Mouse (Mus musculus): ENCODE measurements at regions not wholly inside any gene's neighbourhood (a gene's known extent, or its start where the extent isn't known, plus 50 kb on each side); places are given as distances from the start of the nearest gene placed in this dataset.

DNA sequence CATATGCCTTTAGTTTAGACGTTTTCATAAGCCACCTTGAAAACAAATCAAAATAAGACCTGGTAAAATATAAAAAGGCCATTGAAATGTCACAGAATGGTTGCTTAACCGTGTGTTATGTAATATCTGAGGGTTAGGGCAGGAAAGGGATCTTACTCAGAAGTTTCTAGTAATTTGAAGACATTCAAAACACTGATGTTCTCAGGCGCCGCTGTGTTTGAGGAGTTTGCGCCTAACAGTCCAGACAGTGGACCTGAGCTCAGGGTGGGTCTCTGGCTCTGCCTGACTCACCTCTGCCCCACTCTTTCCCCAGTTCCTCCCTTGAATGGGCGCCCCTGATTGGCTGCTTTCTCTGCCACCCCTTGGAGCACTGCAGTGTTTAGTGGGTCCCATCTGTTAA lies 125.2 kb downstream of the Slc38a4 start:
- Histone ChIP-seq H3K27me3 (ENCODE audit: insufficient read depth, low read length) (no peaks in the 10 kb centered on the region), H3K36me3 (ENCODE audit: insufficient read depth) (no peaks in the 10 kb centered on the region), H3K27ac (ENCODE audit: low read depth) (no peak overlapping the region), H3K4me3 (ENCODE audit: low read depth, low read length) (no peak overlapping the region), H3K9me3 (ENCODE audit: low read depth, low read length) (no peaks in the 10 kb centered on the region), H3K4me1 (ENCODE audit: insufficient read depth) (no peaks in the 10 kb centered on the region; the same call in 1 of the 2 replicates), H3K4me2 (no peak overlapping the region), H3K9ac (no peak overlapping the region)
- ATAC-seq (ENCODE audit: insufficient read depth) (no peak), DNase-seq (no peak)
- WGBS = 74% methylated on average over 6 of the region's 6 CpGs
- TF ChIP-seq CTCF (IDR thresholded peaks at IDR 0.05; ENCODE audit: low read depth) = no peak

DNA sequence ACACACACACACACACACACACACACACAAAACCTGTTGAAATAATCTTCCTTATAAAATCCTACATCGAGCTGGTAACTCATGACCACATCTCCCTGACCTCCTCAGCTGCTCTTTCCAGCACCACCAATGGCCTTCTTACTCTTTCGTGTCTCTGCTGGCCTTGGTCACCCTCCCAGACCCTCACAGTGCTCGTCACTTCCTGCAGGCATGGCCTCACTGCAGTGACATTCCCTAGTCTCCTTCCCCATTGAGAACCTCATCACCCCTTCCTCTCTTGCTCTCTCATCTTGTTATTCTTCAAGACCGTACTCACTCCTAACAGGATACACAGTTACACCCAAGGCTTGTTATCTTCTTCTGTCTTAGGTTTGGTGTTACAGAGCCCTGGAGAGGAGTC lies 126.0 kb downstream of the Slc38a4 start:
- no peaks in the 10 kb centered on the region; the same call in 1 of the 2 replicates for H3K4me1 ChIP-seq (ENCODE audit: insufficient read depth)
- ATAC-seq (ENCODE audit: insufficient read depth) = no peak

GRCm38 (mm10) chr15:96928692-96929091 lies 127.1 kb downstream of the Slc38a4 start:
- TF ChIP-seq CTCF (IDR thresholded peaks at IDR 0.05; ENCODE audit: low read depth) = no peak
- Histone ChIP-seq H3K36me3 (ENCODE audit: insufficient read depth) (no peaks in the 10 kb centered on the region), H3K9me3 (ENCODE audit: low read depth, low read length) (no peaks in the 10 kb centered on the region), H3K9ac (no peak overlapping the region), H3K27me3 (ENCODE audit: insufficient read depth, low read length) (no peaks in the 10 kb centered on the region), H3K4me2 (no peak overlapping the region), H3K4me3 (ENCODE audit: low read depth, low read length) (no peak overlapping the region), H3K27ac (ENCODE audit: low read depth) (no peak overlapping the region), H3K4me1 (ENCODE audit: insufficient read depth) (no peaks in the 10 kb centered on the region; the same call in 1 of the 2 replicates)
- no peak for ATAC-seq (ENCODE audit: insufficient read depth)
- 58% methylated on average over 4 of the region's 4 CpGs for WGBS
- no peak for DNase-seq

More for the DNA sequence above, 126.0 kb downstream of the Slc38a4 start:
- Histone ChIP-seq H3K36me3 (ENCODE audit: insufficient read depth) (no peaks in the 10 kb centered on the region), H3K9ac (no peak overlapping the region), H3K27ac (ENCODE audit: low read depth) (no peak overlapping the region), H3K4me2 (no peak overlapping the region), H3K27me3 (ENCODE audit: insufficient read depth, low read length) (no peaks in the 10 kb centered on the region), H3K4me3 (ENCODE audit: low read depth, low read length) (no peak overlapping the region), H3K9me3 (ENCODE audit: low read depth, low read length) (no peaks in the 10 kb centered on the region)
- no peak for TF ChIP-seq CTCF (IDR thresholded peaks at IDR 0.05; ENCODE audit: low read depth)
- 68% methylated on average over 4 of the region's 4 CpGs for WGBS
- DNase-seq = no peak

DNA sequence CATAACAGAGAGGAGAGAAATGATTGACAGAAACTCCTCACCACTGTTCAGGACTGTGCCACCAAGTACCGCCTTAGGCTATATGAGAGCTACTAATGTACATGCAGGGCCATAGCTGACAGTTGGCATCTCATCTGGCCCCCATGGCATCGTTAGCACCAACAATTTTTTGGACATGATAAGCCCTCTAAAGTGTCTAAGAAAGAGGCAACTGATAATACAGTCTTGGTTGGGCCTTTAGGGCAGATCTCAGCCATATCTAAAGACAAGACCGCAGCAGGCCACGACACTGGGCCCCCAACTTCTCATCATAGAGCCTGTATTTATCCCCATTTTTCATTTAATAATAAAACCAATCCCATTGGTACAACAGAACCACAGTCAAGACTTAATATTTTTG lies 128.1 kb downstream of the Slc38a4 start:
- TF ChIP-seq CTCF (IDR thresholded peaks at IDR 0.05; ENCODE audit: low read depth) = no peak
- Histone ChIP-seq H3K9me3 (ENCODE audit: low read depth, low read length) (no peaks in the 10 kb centered on the region), H3K4me3 (ENCODE audit: low read depth, low read length) (no peak overlapping the region), H3K27me3 (ENCODE audit: insufficient read depth, low read length) (no peaks in the 10 kb centered on the region), H3K4me1 (ENCODE audit: insufficient read depth) (no peaks in the 10 kb centered on the region), H3K36me3 (ENCODE audit: insufficient read depth) (no peaks in the 10 kb centered on the region), H3K9ac (no peak overlapping the region), H3K4me2 (no peak overlapping the region), H3K27ac (ENCODE audit: low read depth) (no peak overlapping the region)
- WGBS = 88% methylated on average over 4 of the region's 4 CpGs
- ATAC-seq (ENCODE audit: insufficient read depth) (no peak), DNase-seq (no peak)

GRCm38 (mm10) chr15:96926660-96927059 lies 129.1 kb downstream of the Slc38a4 start:
- H3K4me3 ChIP-seq (ENCODE audit: low read depth, low read length) = no peak overlapping the region
- no peak overlapping the region for H3K9ac ChIP-seq
- 49% methylated on average over 1 of the region's 1 CpGs for WGBS
- H3K4me2 ChIP-seq = no peak overlapping the region
- no peaks in the 10 kb centered on the region for H3K27me3 ChIP-seq (ENCODE audit: insufficient read depth, low read length)
- H3K27ac ChIP-seq (ENCODE audit: low read depth) = no peak overlapping the region
- no peaks in the 10 kb centered on the region for H3K36me3 ChIP-seq (ENCODE audit: insufficient read depth)
- no peaks in the 10 kb centered on the region for H3K9me3 ChIP-seq (ENCODE audit: low read depth, low read length)
- no peak for TF ChIP-seq CTCF (IDR thresholded peaks at IDR 0.05; ENCODE audit: low read depth)
- ATAC-seq (ENCODE audit: insufficient read depth) = no peak
- no peak for DNase-seq
- H3K4me1 ChIP-seq (ENCODE audit: insufficient read depth) = no peaks in the 10 kb centered on the region

DNA sequence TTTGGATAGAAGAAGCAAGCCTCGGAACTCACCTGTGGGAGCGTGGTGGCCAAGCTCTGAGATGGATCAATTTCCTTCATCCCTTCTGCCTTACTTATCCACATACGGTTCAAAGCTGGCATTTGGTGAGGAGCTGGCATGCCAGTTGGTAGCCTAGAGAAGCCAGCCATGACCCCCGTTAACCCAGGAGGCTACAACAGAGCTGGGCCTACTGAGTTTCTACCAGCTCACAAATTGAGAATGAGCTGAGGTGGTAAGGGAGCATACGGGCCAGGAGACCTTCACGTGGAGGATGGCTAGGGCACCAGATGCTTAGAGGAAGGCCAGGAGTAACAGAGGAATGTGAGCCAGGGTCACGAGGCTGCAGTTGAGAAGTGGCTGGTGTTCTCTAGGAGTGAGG lies 139.2 kb downstream of the Slc38a4 start:
- no peak overlapping the region for H3K27ac ChIP-seq (ENCODE audit: low read depth)
- DNase-seq (no peak), ATAC-seq (ENCODE audit: insufficient read depth) (no peak)
- no peaks in the 10 kb centered on the region for H3K27me3 ChIP-seq (ENCODE audit: insufficient read depth, low read length)
- no peak overlapping the region for H3K4me2 ChIP-seq
- no peaks in the 10 kb centered on the region for H3K36me3 ChIP-seq (ENCODE audit: insufficient read depth)
- no peaks in the 10 kb centered on the region for H3K4me1 ChIP-seq (ENCODE audit: insufficient read depth)
- no peaks in the 10 kb centered on the region for H3K9me3 ChIP-seq (ENCODE audit: low read depth, low read length)
- 84% methylated on average over 7 of the region's 7 CpGs for WGBS
- no peak overlapping the region for H3K4me3 ChIP-seq (ENCODE audit: low read depth, low read length)
- TF ChIP-seq CTCF (IDR thresholded peaks at IDR 0.05; ENCODE audit: low read depth) = no peak
- no peak overlapping the region for H3K9ac ChIP-seq

DNA sequence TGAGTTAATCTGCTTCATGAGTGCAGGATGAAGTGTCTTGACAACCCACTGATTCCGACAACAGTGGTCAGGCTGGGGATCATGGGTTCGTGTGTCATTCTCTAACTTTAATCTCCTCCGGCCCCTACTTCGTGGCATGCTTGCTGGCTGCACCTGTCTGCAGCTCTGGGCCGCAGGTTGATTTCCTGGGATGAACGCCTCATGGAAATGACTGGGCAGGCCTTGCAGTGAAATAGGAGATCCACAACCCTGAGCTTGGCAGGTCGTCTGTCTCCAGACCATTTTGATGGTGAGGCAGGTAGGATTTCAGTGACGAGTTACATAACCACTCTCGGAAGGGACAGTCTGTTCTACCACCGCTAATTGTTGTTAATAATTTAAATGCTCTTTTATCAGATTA lies 140.2 kb downstream of the Slc38a4 start:
- no peaks in the 10 kb centered on the region for H3K36me3 ChIP-seq (ENCODE audit: insufficient read depth)
- no peak overlapping the region for H3K27ac ChIP-seq (ENCODE audit: low read depth)
- WGBS = 65% methylated on average over 10 of the region's 10 CpGs
- H3K4me1 ChIP-seq (ENCODE audit: insufficient read depth) = no peaks in the 10 kb centered on the region
- H3K9me3 ChIP-seq (ENCODE audit: low read depth, low read length) = no peaks in the 10 kb centered on the region
- DNase-seq (no peak), ATAC-seq (ENCODE audit: insufficient read depth) (no peak)
- no peak overlapping the region for H3K4me2 ChIP-seq
- no peak for TF ChIP-seq CTCF (IDR thresholded peaks at IDR 0.05; ENCODE audit: low read depth)
- H3K27me3 ChIP-seq (ENCODE audit: insufficient read depth, low read length) = no peaks in the 10 kb centered on the region
- no peak overlapping the region for H3K9ac ChIP-seq
- H3K4me3 ChIP-seq (ENCODE audit: low read depth, low read length) = no peak overlapping the region

DNA sequence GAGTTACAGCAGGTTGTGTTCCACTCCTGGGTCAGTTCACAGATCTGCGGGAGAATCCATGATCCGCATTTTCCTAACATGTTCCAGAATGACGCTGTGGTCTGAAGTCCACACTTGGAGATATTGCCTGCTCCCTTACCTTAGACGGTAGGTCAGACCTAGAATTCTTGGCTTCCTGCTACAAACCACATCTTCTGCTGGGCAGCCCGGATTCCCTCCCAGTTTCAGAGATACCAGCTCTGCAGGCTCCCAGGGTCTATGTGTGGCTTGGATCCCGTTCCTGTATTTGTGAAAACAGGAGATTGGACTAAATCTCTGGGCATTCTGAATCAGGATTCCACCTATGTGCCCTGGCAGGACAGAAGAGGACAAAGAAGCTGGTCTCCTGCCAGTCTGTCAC lies 140.8 kb downstream of the Slc38a4 start:
- Histone ChIP-seq H3K36me3 (ENCODE audit: insufficient read depth) (no peaks in the 10 kb centered on the region), H3K27ac (ENCODE audit: low read depth) (no peak overlapping the region), H3K27me3 (ENCODE audit: insufficient read depth, low read length) (no peaks in the 10 kb centered on the region), H3K4me3 (ENCODE audit: low read depth, low read length) (no peak overlapping the region), H3K9ac (no peak overlapping the region), H3K4me1 (ENCODE audit: insufficient read depth) (no peaks in the 10 kb centered on the region), H3K4me2 (no peak overlapping the region), H3K9me3 (ENCODE audit: low read depth, low read length) (no peaks in the 10 kb centered on the region)
- DNase-seq (no peak), ATAC-seq (ENCODE audit: insufficient read depth) (no peak)
- 87% methylated on average over 6 of the region's 6 CpGs for WGBS
- TF ChIP-seq CTCF (IDR thresholded peaks at IDR 0.05; ENCODE audit: low read depth) = no peak
